In genomic region chr7:134236727-134237126, GRCm38 (mm10) we compare ENCODE assay signal across 30 mouse cellular contexts.
"Had no signal": no experiment of that assay in that cellular context is flagged by ENCODE, and none has a peak within 500 bp of the region (broad histone marks: within the 10 kb centered on the region; RNA-seq: fewer than 3 reads in every experiment).

No protein-coding gene starts in this region.

- H3K27ac ChIP-seq: heart, embryonic 10.5 days; heart, embryonic 13.5 days; heart, embryonic 15.5 days; hindbrain, embryonic 10.5 days; hindbrain, embryonic 12.5 days; hindbrain, embryonic 13.5 days; hindbrain, embryonic 14.5 days; hindbrain, embryonic 15.5 days; hindbrain, postnatal 0 days; intestine, embryonic 15.5 days; kidney, embryonic 15.5 days; kidney, postnatal 0 days; layer of hippocampus, adult 2 months; left cerebral cortex, adult 2 months had no signal

- H3K4me1 ChIP-seq: heart, embryonic 10.5 days; heart, embryonic 12.5 days; heart, embryonic 13.5 days; heart, embryonic 15.5 days; hindbrain, embryonic 10.5 days; hindbrain, embryonic 12.5 days; hindbrain, embryonic 13.5 days; hindbrain, embryonic 15.5 days had no signal

- DNase-seq: heart, postnatal 10 days; heart, postnatal 14 days; heart, postnatal 36 days; heart, postnatal 4 days; kidney, adult 11 months; kidney, adult 2 months; kidney, adult 8-10 months; kidney, adult 9 months; kidney, postnatal 10 days; kidney, postnatal 14 days; kidney, postnatal 25 days; kidney, postnatal 36 days; kidney, postnatal 4 days; layer of hippocampus, adult 9-11 months; layer of hippocampus, postnatal 36 days had no signal

- H3K4me3 ChIP-seq: heart, embryonic 10.5 days; heart, embryonic 12.5 days; heart, embryonic 13.5 days; heart, embryonic 15.5 days; hindbrain, embryonic 10.5 days; hindbrain, embryonic 12.5 days; hindbrain, embryonic 13.5 days; hindbrain, embryonic 15.5 days; intestine, embryonic 15.5 days; kidney, embryonic 15.5 days; layer of hippocampus, adult 2 months; left cerebral cortex, adult 2 months had no signal
